20 mouse cellular contexts compared by ENCODE assay signal in genomic region chr7:134149351-134149750, GRCm38 (mm10).
A peak's percentile ranks its signal among the peaks of the same experiment; 100 is the strongest.
DNase-seq lines count a peak whose midpoint lies in the region; ATAC-seq and TF ChIP-seq lines count a peak whose summit lies in the region.
"Had no signal": no experiment of that assay in that cellular context is flagged by ENCODE, and none has a peak within 500 bp of the region (broad histone marks: within the 10 kb centered on the region; RNA-seq: fewer than 3 reads in every experiment).

No protein-coding gene starts in this region.

- ATAC-seq in embryonic facial prominence, embryonic 14.5 days (ENCODE audit: low read depth): peak; percentile 26; the same call in 1 of the 2 replicates
- ATAC-seq in lung, embryonic 14.5 days (ENCODE audit: insufficient read depth): no peak
- ATAC-seq in hindbrain, embryonic 16.5 days: no peak
- ATAC-seq in CD4-positive, CD25-positive, alpha-beta regulatory T cell, adult 4 months: no peak
- ATAC-seq: forebrain, embryonic 16.5 days; intestine, embryonic 15.5 days had no signal

- no peaks in the 10 kb centered on the region for H3K36me3 ChIP-seq in embryonic facial prominence, embryonic 14.5 days (ENCODE audit: control insufficient read depth, insufficient read depth, low read length)
- no peaks in the 10 kb centered on the region for H3K36me3 ChIP-seq in embryonic facial prominence, embryonic 10.5 days (replicated peaks)
- H3K36me3 ChIP-seq in lung, embryonic 14.5 days (ENCODE audit: insufficient read depth): no peaks in the 10 kb centered on the region
- H3K36me3 ChIP-seq in hindbrain, embryonic 16.5 days (ENCODE audit: control insufficient read depth, insufficient read depth, low read length): no peaks in the 10 kb centered on the region
- H3K36me3 ChIP-seq: embryonic facial prominence, embryonic 15.5 days; forebrain, embryonic 12.5 days; heart, embryonic 15.5 days; hindbrain, embryonic 13.5 days; intestine, embryonic 15.5 days had no signal

- WGBS in embryonic facial prominence, embryonic 14.5 days: 48% methylated on average over 6 of the region's 6 CpGs
- 86% methylated on average over 6 of the region's 6 CpGs for WGBS in embryonic facial prominence, embryonic 10.5 days
- WGBS in lung, embryonic 14.5 days: 63% methylated on average over 6 of the region's 6 CpGs
- 81% methylated on average over 6 of the region's 6 CpGs for WGBS in hindbrain, embryonic 16.5 days

- no peak overlapping the region for H3K4me3 ChIP-seq in embryonic facial prominence, embryonic 14.5 days (ENCODE audit: low read depth, low read length)
- no peak overlapping the region for H3K4me3 ChIP-seq in embryonic facial prominence, embryonic 10.5 days
- H3K4me3 ChIP-seq in lung, embryonic 14.5 days (ENCODE audit: low read depth, low read length): no peak overlapping the region
- no peak overlapping the region for H3K4me3 ChIP-seq in hindbrain, embryonic 16.5 days (ENCODE audit: low read length)
- H3K4me3 ChIP-seq: embryonic facial prominence, embryonic 15.5 days; forebrain, embryonic 12.5 days; heart, embryonic 15.5 days; hindbrain, embryonic 13.5 days; intestine, embryonic 15.5 days had no signal

- H3K9me3 ChIP-seq in embryonic facial prominence, embryonic 14.5 days (ENCODE audit: control insufficient read depth, low read length): no peaks in the 10 kb centered on the region
- H3K9me3 ChIP-seq in embryonic facial prominence, embryonic 10.5 days: 0 out of 2 replicates have a peak, but pooled peaks cover 2% of the 10 kb centered on the region
- no peaks in the 10 kb centered on the region for H3K9me3 ChIP-seq in lung, embryonic 14.5 days (ENCODE audit: low read depth, low read length)
- no peaks in the 10 kb centered on the region for H3K9me3 ChIP-seq in hindbrain, embryonic 16.5 days (ENCODE audit: control insufficient read depth, low read length)
- H3K9me3 ChIP-seq: embryonic facial prominence, embryonic 15.5 days; forebrain, embryonic 12.5 days; heart, embryonic 15.5 days; hindbrain, embryonic 13.5 days; intestine, embryonic 15.5 days had no signal

- no peak overlapping the region for H3K4me2 ChIP-seq in embryonic facial prominence, embryonic 14.5 days (ENCODE audit: low read depth, low read length)
- H3K4me2 ChIP-seq in lung, embryonic 14.5 days: no peak overlapping the region
- H3K4me2 ChIP-seq in hindbrain, embryonic 16.5 days (ENCODE audit: low read length): no peak overlapping the region
- H3K4me2 ChIP-seq: embryonic facial prominence, embryonic 15.5 days; forebrain, embryonic 12.5 days; heart, embryonic 11.5 days; heart, embryonic 15.5 days; hindbrain, embryonic 13.5 days; intestine, embryonic 15.5 days had no signal

- H3K9ac ChIP-seq in embryonic facial prominence, embryonic 14.5 days (ENCODE audit: low read depth, low read length): no peak overlapping the region
- H3K9ac ChIP-seq in lung, embryonic 14.5 days: no peak overlapping the region
- H3K9ac ChIP-seq in hindbrain, embryonic 16.5 days (ENCODE audit: low read depth, low read length): no peak overlapping the region
- H3K9ac ChIP-seq: embryonic facial prominence, embryonic 15.5 days; forebrain, embryonic 12.5 days; heart, embryonic 15.5 days; hindbrain, embryonic 13.5 days; intestine, embryonic 15.5 days had no signal

- no peak overlapping the region for H3K27ac ChIP-seq in embryonic facial prominence, embryonic 14.5 days (replicated peaks; ENCODE audit: low read depth, low read length)
- H3K27ac ChIP-seq in embryonic facial prominence, embryonic 10.5 days (replicated peaks): no peak overlapping the region
- H3K27ac ChIP-seq in lung, embryonic 14.5 days (ENCODE audit: low read depth): no peak overlapping the region
- H3K27ac ChIP-seq in hindbrain, embryonic 16.5 days (ENCODE audit: low read depth, low read length): no peak overlapping the region
- H3K27ac ChIP-seq: embryonic facial prominence, embryonic 15.5 days; forebrain, embryonic 12.5 days; heart, embryonic 15.5 days; hindbrain, embryonic 13.5 days; intestine, embryonic 15.5 days had no signal

- H3K27me3 ChIP-seq in embryonic facial prominence, embryonic 14.5 days (replicated peaks; ENCODE audit: control insufficient read depth, insufficient read depth, low read length): no peaks in the 10 kb centered on the region
- no peaks in the 10 kb centered on the region for H3K27me3 ChIP-seq in embryonic facial prominence, embryonic 10.5 days (replicated peaks; ENCODE audit: low read depth, poor library complexity, severe bottlenecking)
- no peaks in the 10 kb centered on the region for H3K27me3 ChIP-seq in lung, embryonic 14.5 days (ENCODE audit: insufficient read depth, low read length)
- no peaks in the 10 kb centered on the region for H3K27me3 ChIP-seq in hindbrain, embryonic 16.5 days (replicated peaks; ENCODE audit: control insufficient read depth, insufficient read depth, low read length)
- H3K27me3 ChIP-seq: embryonic facial prominence, embryonic 15.5 days; forebrain, embryonic 12.5 days; heart, embryonic 15.5 days; hindbrain, embryonic 13.5 days; intestine, embryonic 15.5 days had no signal

- peaks cover 5% of the 10 kb centered on the region for H3K4me1 ChIP-seq in embryonic facial prominence, embryonic 14.5 days (ENCODE audit: control insufficient read depth, insufficient read depth, low read length)
- no peaks in the 10 kb centered on the region for H3K4me1 ChIP-seq in embryonic facial prominence, embryonic 10.5 days
- H3K4me1 ChIP-seq in lung, embryonic 14.5 days (ENCODE audit: insufficient read depth): no peaks in the 10 kb centered on the region
- H3K4me1 ChIP-seq in hindbrain, embryonic 16.5 days (ENCODE audit: control insufficient read depth, insufficient read depth, low read depth, low read length): no peaks in the 10 kb centered on the region
- H3K4me1 ChIP-seq: forebrain, embryonic 12.5 days; hindbrain, embryonic 13.5 days; intestine, embryonic 15.5 days had no signal

- DNase-seq in embryonic facial prominence, embryonic 14.5 days (ENCODE audit: low spot score): peak; percentile 72
- DNase-seq in embryonic facial prominence, embryonic 10.5 days (ENCODE audit: low spot score): no peak
- peak; percentile 31 for DNase-seq in lung, embryonic 14.5 days
- no peak for DNase-seq in lung, postnatal 25 days (ENCODE audit: low spot score)
- DNase-seq in fibroblast of lung, adult 2 months (ENCODE audit: low read depth): peak; percentile 28
- DNase-seq: adrenal gland, postnatal 10 days; cerebellum, adult 11-12 months; cerebellum, adult 9-10 months; cerebellum, postnatal 36 days; gastrocnemius, postnatal 10 days; heart, postnatal 14 days had no signal

- TF ChIP-seq CTCF in lung, embryonic 14.5 days (IDR thresholded peaks at IDR 0.05; ENCODE audit: low read depth): no peak

Comparison
In these comparisons a context has a peak if more than half of its experiments do, and no peak if none do; other contexts are left out.
1. DNase-seq: peak in embryonic facial prominence, embryonic 14.5 days (single experiment), lung, embryonic 14.5 days (single experiment) and fibroblast of lung, adult 2 months (single experiment); none in embryonic facial prominence, embryonic 10.5 days (single experiment) and lung, postnatal 25 days (single experiment).